Mouse (Mus musculus): ENCODE measurements around the gene Ptprt.

Ptprt gene

GRCm38 (mm10) chr2:161961179-161962163, 699.5 kb downstream of the Ptprt start:
- DNase-seq (ENCODE audit: low spot score in 2 of 2): no peak

- DNase-seq (ENCODE audit: low spot score in 2 of 2): no peak
These were observed 715.5 kb downstream of the Ptprt start for GRCm38 (mm10) chr2:161945424-161945823.

DNA sequence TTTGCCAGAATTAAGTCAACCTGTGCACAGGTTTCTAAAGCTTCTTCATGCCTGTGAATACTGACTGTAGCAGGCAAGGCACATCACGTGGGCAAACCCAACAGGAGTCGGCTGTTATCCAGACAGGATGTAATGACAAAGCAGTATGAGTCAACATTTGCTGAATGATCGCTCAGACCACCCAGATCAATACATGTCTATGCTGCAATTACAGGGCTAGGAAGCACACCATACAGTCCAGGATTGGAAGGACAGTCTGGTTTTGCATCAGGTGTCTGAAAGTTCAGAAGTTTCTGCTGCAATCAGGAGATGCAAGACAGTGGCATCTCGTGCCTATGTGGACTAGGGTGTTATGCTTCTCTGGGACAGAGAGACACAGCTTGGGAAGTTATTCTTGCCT, 716.3 kb downstream of the Ptprt start:
- no peak for DNase-seq (ENCODE audit: low spot score in 2 of 2)

- DNase-seq (ENCODE audit: low spot score in 2 of 2): no peak
These were observed 719.0 kb downstream of the Ptprt start for GRCm38 (mm10) chr2:161941991-161942390.

DNA sequence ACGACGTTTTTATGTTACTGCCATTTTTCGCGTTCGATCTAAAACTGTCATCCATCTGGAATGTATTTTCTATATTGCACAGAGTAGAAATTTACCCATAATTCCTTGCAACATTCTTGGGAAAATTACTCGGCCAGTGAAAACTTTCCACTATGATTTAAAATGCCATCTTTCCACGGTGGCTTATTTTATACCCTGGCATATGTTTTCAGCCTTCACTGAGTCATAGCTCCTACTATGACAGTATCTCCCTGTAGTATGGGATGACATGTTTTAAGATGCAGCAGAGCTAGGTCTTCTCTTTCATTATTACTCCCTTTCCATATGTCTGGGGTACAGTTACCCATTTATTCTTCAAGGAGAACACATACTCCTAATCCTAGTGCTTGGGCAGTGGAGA, 753.7 kb downstream of the Ptprt start:
- DNase-seq (ENCODE audit: low spot score in 2 of 2): no peak

DNA sequence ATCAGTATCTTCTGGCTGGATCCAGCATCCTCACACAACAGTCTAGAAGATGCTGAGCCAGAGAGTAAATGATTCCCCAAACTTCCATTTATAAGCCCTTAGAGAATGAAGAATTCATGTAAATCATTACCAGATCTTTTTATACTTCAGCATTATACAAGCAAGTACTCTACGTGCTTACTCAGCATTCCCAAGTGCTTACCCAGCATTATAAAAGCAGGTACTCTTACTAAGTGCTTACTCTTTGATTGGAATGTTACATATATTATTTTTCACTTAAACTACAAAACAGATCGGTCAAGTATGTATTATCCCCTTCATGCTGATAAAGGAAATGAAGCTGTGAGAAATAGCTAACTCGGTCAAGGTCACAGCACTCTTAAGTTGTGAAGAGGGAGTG, 758.8 kb downstream of the Ptprt start:
- DNase-seq (ENCODE audit: low spot score in 2 of 2): no peak

- DNase-seq (ENCODE audit: low spot score in 2 of 2): no peak
These were observed 776.5 kb downstream of the Ptprt start for GRCm38 (mm10) chr2:161884446-161884845.

DNA sequence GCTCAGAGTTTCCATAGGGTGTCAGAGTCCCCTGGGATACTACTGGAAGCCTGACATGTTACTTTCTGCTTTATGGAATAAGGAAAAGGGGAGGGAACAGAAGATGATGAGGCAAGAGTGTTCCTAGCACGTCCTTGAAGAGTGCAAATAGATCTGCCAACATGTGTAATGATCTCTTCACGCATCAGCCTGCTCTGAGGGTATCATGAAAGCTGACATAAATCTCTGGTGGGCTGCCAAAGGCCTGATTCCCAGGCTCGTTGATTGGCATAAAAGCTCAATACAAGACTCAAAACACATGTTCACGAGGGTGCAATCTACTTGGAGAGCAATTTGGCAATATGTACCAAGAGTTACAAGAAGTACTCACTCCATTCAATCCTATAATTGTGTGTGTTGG, 778.4 kb downstream of the Ptprt start:
- no peak for DNase-seq (ENCODE audit: low spot score in 2 of 2)

DNA sequence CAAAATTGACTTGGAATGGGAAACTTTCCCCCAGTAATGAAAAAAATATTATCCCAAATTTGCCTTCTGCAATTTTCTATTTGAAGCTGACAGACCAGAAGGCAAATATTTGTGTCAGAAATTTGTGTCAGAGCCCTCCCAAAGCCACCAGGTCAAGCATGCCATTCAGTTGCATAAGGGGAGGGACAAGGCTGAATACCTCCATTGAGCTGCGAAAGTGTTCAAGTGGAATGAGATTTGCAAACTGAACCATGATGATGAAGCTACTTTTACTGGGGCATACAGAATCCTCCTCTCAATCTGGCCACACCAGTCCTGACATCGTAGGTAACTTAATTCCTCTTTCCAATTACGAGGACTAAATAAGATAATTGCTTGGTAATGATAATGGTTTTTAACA, 780.0 kb downstream of the Ptprt start:
- DNase-seq (ENCODE audit: low spot score in 2 of 2): no peak

DNA sequence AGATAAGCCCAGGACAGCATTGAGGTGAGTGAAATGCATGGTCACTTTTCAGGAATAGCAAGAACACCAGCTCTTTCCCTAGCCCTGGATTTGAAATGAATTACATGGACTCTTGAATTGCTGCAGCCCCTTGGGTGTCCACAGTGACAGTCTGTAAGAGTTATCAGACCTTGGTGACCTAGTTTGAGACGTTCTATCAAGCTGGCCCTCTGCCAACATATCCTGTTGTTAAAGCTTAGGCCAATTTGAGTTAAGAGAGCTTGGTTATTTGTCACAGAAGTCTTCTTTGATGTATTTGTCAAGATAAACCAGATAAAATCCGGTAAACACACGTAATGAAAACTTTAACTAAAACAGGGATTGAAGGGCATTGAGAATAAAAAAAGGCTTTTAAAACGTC, 795.7 kb downstream of the Ptprt start:
- DNase-seq (ENCODE audit: low spot score in 2 of 2): no peak

- DNase-seq (ENCODE audit: low spot score in 2 of 2): no peak
These were observed 802.1 kb downstream of the Ptprt start for GRCm38 (mm10) chr2:161858813-161859212.

- DNase-seq (ENCODE audit: low spot score in 2 of 2): no peak
These were observed 802.6 kb downstream of the Ptprt start for GRCm38 (mm10) chr2:161858361-161858760.

DNA sequence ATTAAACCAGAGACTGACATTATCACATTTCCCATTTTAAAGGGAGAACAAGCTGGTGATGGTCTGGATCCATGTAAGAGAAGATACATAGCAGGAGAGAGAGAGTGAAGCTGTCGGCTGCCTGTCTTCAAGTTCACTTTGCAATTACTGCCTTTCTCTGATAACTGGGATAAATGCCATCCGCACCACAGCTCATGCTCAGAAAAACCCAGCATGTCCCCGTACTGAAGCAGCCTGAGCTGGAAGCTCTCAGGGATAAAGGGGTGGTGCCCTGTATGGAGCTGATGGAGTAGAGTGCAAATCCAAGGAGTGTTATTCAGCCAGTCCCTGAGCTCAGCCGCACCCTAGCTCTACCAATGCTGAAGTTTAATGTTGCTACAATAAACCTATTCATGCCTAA, 825.9 kb downstream of the Ptprt start:
- DNase-seq (ENCODE audit: low spot score in 2 of 2): no peak

GRCm38 (mm10) chr2:161833846-161834245, 827.1 kb downstream of the Ptprt start:
- DNase-seq (ENCODE audit: low spot score in 2 of 2): no peak

DNA sequence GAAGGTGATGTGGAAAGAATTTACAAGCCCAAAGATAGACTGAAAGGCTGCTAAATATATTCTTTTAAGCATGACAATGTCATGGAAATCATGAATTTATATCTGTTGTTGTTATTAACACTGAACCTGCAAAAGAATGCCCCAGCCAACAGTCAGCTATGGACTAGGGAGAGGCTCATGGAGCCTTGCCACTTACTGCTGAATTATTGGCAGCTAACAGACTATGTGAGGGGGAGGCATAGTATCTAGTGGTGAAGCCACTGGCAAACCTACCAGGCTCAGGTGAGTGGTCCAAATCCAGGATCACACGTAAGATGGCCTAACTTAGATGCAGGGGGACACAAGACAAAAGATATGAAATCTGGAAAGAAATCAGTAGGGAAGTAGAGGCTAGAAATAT, 847.6 kb downstream of the Ptprt start:
- no peak for DNase-seq (ENCODE audit: low spot score in 2 of 2)

GRCm38 (mm10) chr2:161808086-161808801, 852.7 kb downstream of the Ptprt start:
- DNase-seq (ENCODE audit: low spot score in 2 of 2): no peak

GRCm38 (mm10) chr2:161806287-161807007, 854.5 kb downstream of the Ptprt start:
- no peak for DNase-seq (ENCODE audit: low spot score in 2 of 2)

GRCm38 (mm10) chr2:161799946-161800345, 861.0 kb downstream of the Ptprt start:
- no peak for DNase-seq (ENCODE audit: low spot score in 2 of 2)

DNA sequence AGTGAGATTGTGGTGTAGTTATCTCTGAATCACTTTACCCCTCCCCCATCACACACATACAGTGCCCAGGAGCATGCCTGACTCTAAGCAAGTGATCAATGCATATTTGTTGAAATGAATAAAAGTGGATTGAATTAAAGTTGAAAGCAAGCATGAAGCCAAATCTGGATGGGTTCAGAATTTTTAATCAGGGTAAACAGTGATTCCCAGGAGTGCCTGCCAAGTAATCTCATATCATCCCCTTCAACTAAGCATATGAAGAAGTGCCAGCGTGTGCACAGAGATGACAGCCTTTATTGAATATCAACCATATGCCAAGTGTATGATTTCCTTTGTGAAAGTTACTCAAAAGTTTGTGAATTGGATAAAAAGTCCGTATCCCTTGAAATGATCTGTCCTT, 893.4 kb downstream of the Ptprt start:
- DNase-seq (ENCODE audit: low spot score in 2 of 2): no peak

GRCm38 (mm10) chr2:161713024-161713423, 947.9 kb downstream of the Ptprt start:
- no peak for DNase-seq (ENCODE audit: low spot score in 2 of 2)

DNA sequence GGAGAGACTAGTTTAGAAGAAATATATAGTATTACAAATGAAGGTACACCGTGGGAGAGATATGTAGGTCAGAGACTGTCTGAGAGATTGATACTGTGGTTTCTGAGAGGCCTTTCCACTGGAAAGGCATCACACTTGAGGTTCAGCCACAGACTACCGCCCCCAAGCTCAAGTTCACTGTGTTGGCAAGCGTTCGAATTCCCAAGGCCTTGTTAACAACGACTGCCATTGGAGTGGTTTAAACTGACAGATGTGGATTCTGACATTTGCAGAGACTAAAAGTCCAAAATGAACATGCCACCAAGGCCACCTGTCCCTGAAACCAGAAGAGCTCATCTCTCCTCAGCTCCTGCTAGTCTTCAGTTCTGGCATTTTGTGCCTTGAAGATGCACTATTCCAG, 951.6 kb downstream of the Ptprt start:
- DNase-seq (ENCODE audit: low spot score in 2 of 2): no peak

DNA sequence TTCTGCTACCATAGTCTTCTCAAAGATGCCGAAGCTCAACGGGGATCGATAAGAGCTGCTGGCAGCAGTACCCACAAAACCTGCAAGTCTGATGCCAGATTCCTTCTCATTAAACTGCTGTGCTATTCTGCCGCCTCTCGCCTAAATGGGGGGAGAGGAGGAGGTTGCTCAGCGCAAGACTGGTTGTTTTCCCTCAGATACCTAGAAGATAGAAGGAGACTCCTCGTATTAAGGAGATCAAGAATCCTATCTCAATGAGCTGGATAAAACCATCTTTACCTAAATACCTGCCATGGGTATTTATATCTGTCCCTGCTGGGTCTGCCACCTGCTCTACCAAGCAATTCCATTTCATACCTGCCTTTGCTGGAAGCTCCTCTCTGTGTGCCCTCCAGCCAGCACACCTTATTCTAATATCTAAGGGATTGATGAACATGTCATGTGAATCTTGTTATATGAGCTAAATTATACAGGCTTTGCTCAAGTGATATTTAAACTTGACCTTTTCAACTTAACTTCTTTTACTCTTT, 954.5 kb downstream of the Ptprt start:
- no peak for DNase-seq (ENCODE audit: low spot score in 2 of 2)

Measured in thymus, postnatal 10 days (tissue).